Mouse (Mus musculus): ENCODE data around the gene Mctp1. TPM values are rescaled to one million over a fixed set of nuclear protein-coding genes. Genes with fewer than 3 reads are reported as not detected.

Gene Mctp1
- polyA plus RNA-seq, 1 experiment from 2014 or later = 1.7 TPM

GRCm38 (mm10) chr13:76620525-76620924 lies 236.2 kb downstream of the Mctp1 start:
- WGBS (ENCODE audit: insufficient replicate concordance) = 25% methylated on average over 1 of the region's 1 CpGs
- H3K9me3 ChIP-seq (replicated peaks) = no peaks in the 10 kb centered on the region
- no peak overlapping the region for H3K4me2 ChIP-seq
- H3K27me3 ChIP-seq = no peaks in the 10 kb centered on the region
- DNase-seq (no peak), ATAC-seq (ENCODE audit: low read depth) (no peak)
- no peak overlapping the region for H3K9ac ChIP-seq
- no peaks in the 10 kb centered on the region for H3K4me1 ChIP-seq (replicated peaks)
- H3K27ac ChIP-seq = no peak overlapping the region
- H3K4me3 ChIP-seq (replicated peaks) = no peak overlapping the region
- no peaks in the 10 kb centered on the region for H3K36me3 ChIP-seq

- no peaks in the 10 kb centered on the region for H3K9me3 ChIP-seq (replicated peaks)
- WGBS (ENCODE audit: insufficient replicate concordance) = 40% methylated on average over 1 of the region's 1 CpGs
- DNase-seq = no peak
- no peak overlapping the region for H3K4me2 ChIP-seq
- H3K4me3 ChIP-seq (replicated peaks) = no peak overlapping the region
- no peak for ATAC-seq (ENCODE audit: low read depth)
- H3K9ac ChIP-seq = no peak overlapping the region
- no peak overlapping the region for H3K27ac ChIP-seq
- H3K36me3 ChIP-seq = no peaks in the 10 kb centered on the region
- no peaks in the 10 kb centered on the region for H3K27me3 ChIP-seq
- no peaks in the 10 kb centered on the region for H3K4me1 ChIP-seq (replicated peaks)
Observed at GRCm38 (mm10) chr13:76633707-76634106, 249.4 kb downstream of the Mctp1 start.

GRCm38 (mm10) chr13:76638282-76638681 lies 253.9 kb downstream of the Mctp1 start:
- Histone ChIP-seq H3K4me2 (no peak overlapping the region), H3K4me3 (replicated peaks) (no peak overlapping the region), H3K27ac (no peak overlapping the region), H3K9ac (no peak overlapping the region), H3K27me3 (no peaks in the 10 kb centered on the region), H3K36me3 (no peaks in the 10 kb centered on the region), H3K9me3 (replicated peaks) (no peaks in the 10 kb centered on the region), H3K4me1 (replicated peaks) (no peaks in the 10 kb centered on the region)
- DNase-seq (no peak), ATAC-seq (ENCODE audit: low read depth) (no peak)
- 46% methylated on average over 2 of the region's 2 CpGs for WGBS (ENCODE audit: insufficient replicate concordance)

- Histone ChIP-seq H3K4me2 (no peak overlapping the region), H3K9me3 (replicated peaks) (no peaks in the 10 kb centered on the region), H3K4me1 (replicated peaks) (no peaks in the 10 kb centered on the region), H3K9ac (no peak overlapping the region), H3K27ac (no peak overlapping the region), H3K36me3 (no peaks in the 10 kb centered on the region), H3K4me3 (replicated peaks) (no peak overlapping the region), H3K27me3 (no peaks in the 10 kb centered on the region)
- ATAC-seq (ENCODE audit: low read depth) = no peak
- no peak for DNase-seq
Observed at GRCm38 (mm10) chr13:76659523-76659922, 275.2 kb downstream of the Mctp1 start.

GRCm38 (mm10) chr13:76681286-76681685 lies 297.0 kb downstream of the Mctp1 start:
- no peaks in the 10 kb centered on the region for H3K9me3 ChIP-seq (replicated peaks)
- no peak overlapping the region for H3K4me3 ChIP-seq (replicated peaks)
- H3K9ac ChIP-seq = no peak overlapping the region
- no peaks in the 10 kb centered on the region for H3K4me1 ChIP-seq (replicated peaks)
- no peak overlapping the region for H3K27ac ChIP-seq
- H3K36me3 ChIP-seq = no peaks in the 10 kb centered on the region
- DNase-seq (no peak), ATAC-seq (ENCODE audit: low read depth) (no peak)
- no peaks in the 10 kb centered on the region for H3K27me3 ChIP-seq
- no peak overlapping the region for H3K4me2 ChIP-seq

- no peak for DNase-seq
- Histone ChIP-seq H3K27me3 (no peaks in the 10 kb centered on the region), H3K9ac (no peak overlapping the region), H3K4me3 (replicated peaks) (no peak overlapping the region), H3K4me2 (no peak overlapping the region), H3K27ac (no peak overlapping the region), H3K36me3 (no peaks in the 10 kb centered on the region), H3K4me1 (replicated peaks) (no peaks in the 10 kb centered on the region), H3K9me3 (replicated peaks) (no peaks in the 10 kb centered on the region)
- 42% methylated on average over 2 of the region's 2 CpGs for WGBS (ENCODE audit: insufficient replicate concordance)
- no peak for ATAC-seq (ENCODE audit: low read depth)
Observed at GRCm38 (mm10) chr13:76689349-76689748, 305.0 kb downstream of the Mctp1 start.

- Histone ChIP-seq H3K4me3 (replicated peaks) (no peak overlapping the region), H3K27me3 (no peaks in the 10 kb centered on the region), H3K4me2 (no peak overlapping the region), H3K9me3 (replicated peaks) (no peaks in the 10 kb centered on the region), H3K4me1 (replicated peaks) (no peaks in the 10 kb centered on the region), H3K9ac (no peak overlapping the region), H3K36me3 (no peaks in the 10 kb centered on the region), H3K27ac (no peak overlapping the region)
- DNase-seq (no peak), ATAC-seq (ENCODE audit: low read depth) (no peak)
Observed at GRCm38 (mm10) chr13:76690143-76690542, 305.8 kb downstream of the Mctp1 start.

- Histone ChIP-seq H3K4me2 (no peak overlapping the region), H3K27ac (no peak overlapping the region), H3K4me1 (replicated peaks) (no peaks in the 10 kb centered on the region), H3K9me3 (replicated peaks) (no peaks in the 10 kb centered on the region), H3K27me3 (no peaks in the 10 kb centered on the region), H3K9ac (no peak overlapping the region), H3K36me3 (no peaks in the 10 kb centered on the region), H3K4me3 (replicated peaks) (no peak overlapping the region)
- WGBS (ENCODE audit: insufficient replicate concordance) = 71% methylated on average over 1 of the region's 1 CpGs
- no peak for ATAC-seq (ENCODE audit: low read depth)
- no peak for DNase-seq
Observed at GRCm38 (mm10) chr13:76690697-76691096, 306.4 kb downstream of the Mctp1 start.

GRCm38 (mm10) chr13:76734013-76734412 lies 349.7 kb downstream of the Mctp1 start:
- Histone ChIP-seq H3K36me3 (no peaks in the 10 kb centered on the region), H3K27me3 (no peaks in the 10 kb centered on the region), H3K9me3 (replicated peaks) (no peaks in the 10 kb centered on the region), H3K9ac (no peak overlapping the region), H3K4me2 (no peak overlapping the region), H3K4me3 (replicated peaks) (no peak overlapping the region), H3K27ac (no peak overlapping the region), H3K4me1 (replicated peaks) (no peaks in the 10 kb centered on the region)
- ATAC-seq (ENCODE audit: low read depth) (no peak), DNase-seq (no peak)

- no peak overlapping the region for H3K27ac ChIP-seq
- WGBS (ENCODE audit: insufficient replicate concordance) = 36% methylated on average over 4 of the region's 4 CpGs
- no peak overlapping the region for H3K4me2 ChIP-seq
- no peaks in the 10 kb centered on the region for H3K4me1 ChIP-seq (replicated peaks)
- no peak overlapping the region for H3K4me3 ChIP-seq (replicated peaks)
- no peaks in the 10 kb centered on the region for H3K9me3 ChIP-seq (replicated peaks)
- H3K27me3 ChIP-seq = no peaks in the 10 kb centered on the region
- H3K9ac ChIP-seq = no peak overlapping the region
- DNase-seq (no peak), ATAC-seq (ENCODE audit: low read depth) (no peak)
- no peaks in the 10 kb centered on the region for H3K36me3 ChIP-seq
Observed at GRCm38 (mm10) chr13:76750663-76751429, 366.5 kb downstream of the Mctp1 start.

- H3K36me3 ChIP-seq = no peaks in the 10 kb centered on the region
- 35% methylated on average over 6 of the region's 6 CpGs for WGBS (ENCODE audit: insufficient replicate concordance)
Observed at GRCm38 (mm10) chr13:76759832-76760490, 375.6 kb downstream of the Mctp1 start.

GRCm38 (mm10) chr13:76799662-76800061 lies 415.3 kb downstream of the Mctp1 start:
- no peaks in the 10 kb centered on the region for H3K4me1 ChIP-seq (replicated peaks)
- H3K27me3 ChIP-seq = no peaks in the 10 kb centered on the region
- DNase-seq (no peak), ATAC-seq (ENCODE audit: low read depth) (no peak)
- H3K4me3 ChIP-seq (replicated peaks) = no peak overlapping the region
- H3K27ac ChIP-seq = no peak overlapping the region
- no peaks in the 10 kb centered on the region for H3K9me3 ChIP-seq (replicated peaks)
- WGBS (ENCODE audit: insufficient replicate concordance) = 33% methylated on average over 1 of the region's 1 CpGs
- no peak overlapping the region for H3K4me2 ChIP-seq
- no peaks in the 10 kb centered on the region for H3K36me3 ChIP-seq
- no peak overlapping the region for H3K9ac ChIP-seq

More at GRCm38 (mm10) chr13:76759832-76760490, 375.6 kb downstream of the Mctp1 start:
- no peak overlapping the region for H3K27ac ChIP-seq
- H3K4me2 ChIP-seq = no peak overlapping the region
- no peaks in the 10 kb centered on the region for H3K4me1 ChIP-seq (replicated peaks)
- no peak overlapping the region for H3K9ac ChIP-seq
- H3K27me3 ChIP-seq = no peaks in the 10 kb centered on the region
- DNase-seq = no peak
- H3K9me3 ChIP-seq (replicated peaks) = no peaks in the 10 kb centered on the region
- ATAC-seq (ENCODE audit: low read depth) = no peak
- H3K4me3 ChIP-seq (replicated peaks) = no peak overlapping the region

Measured in liver, embryonic 13.5 days (tissue).